Mouse (Mus musculus) megakaryocyte, adult 5-6 weeks (primary cell): ENCODE data around the gene Anapc4. TPM values are rescaled to one million over a fixed set of nuclear protein-coding genes. Genes with fewer than 3 reads are reported as not detected.
A peak's percentile ranks its signal among the peaks of the same experiment; 100 is the strongest.

Experiments used
- ATAC-seq: 2 replicates; pipeline ENCODE4 v1.8.0; 2016; ENCODE audit warnings: mild to moderate bottlenecking, inconsistent platforms; ENCODE audit not compliant: poor library complexity, severe bottlenecking
- total RNA-seq, 2 experiments: library from RNA; stranded (forward) in 1 of 2; stranded (reverse) in 1 of 2; fragments of 153-499, 151-499 nt in 1 of 2; fragments of 221-1000, 200-1000 nt in 1 of 2; gene quantifications; 2 replicates each; pipeline versions ENCODE4 v1.2.3 to v1.2.4; 2015 to 2017

Anapc4 gene
- 47.1 and 50.1 TPM in 2 replicates for total RNA-seq (2015)
- total RNA-seq (2017) = 60.6 and 77.7 TPM in 2 replicates

GRCm38 (mm10) chr5:52833761-52834274 is at the start of gene Anapc4:
Gene Anapc4 (plus strand): TSS chr5:52834012.
- ATAC-seq = peak; percentile 99

- ATAC-seq = peak; percentile 31; the same call in 1 of the 2 replicates
Measured at GRCm38 (mm10) chr5:52786556-52787322, 47.1 kb upstream of the Anapc4 start.

- peak; percentile 60 for ATAC-seq
Measured at GRCm38 (mm10) chr5:52793230-52793629, 40.6 kb upstream of the Anapc4 start.

- ATAC-seq = peak; percentile 53
Measured at GRCm38 (mm10) chr5:52794109-52794508, 39.7 kb upstream of the Anapc4 start.

GRCm38 (mm10) chr5:52799274-52799985 is 34.4 kb upstream of the Anapc4 start:
- ATAC-seq = no peak

DNA sequence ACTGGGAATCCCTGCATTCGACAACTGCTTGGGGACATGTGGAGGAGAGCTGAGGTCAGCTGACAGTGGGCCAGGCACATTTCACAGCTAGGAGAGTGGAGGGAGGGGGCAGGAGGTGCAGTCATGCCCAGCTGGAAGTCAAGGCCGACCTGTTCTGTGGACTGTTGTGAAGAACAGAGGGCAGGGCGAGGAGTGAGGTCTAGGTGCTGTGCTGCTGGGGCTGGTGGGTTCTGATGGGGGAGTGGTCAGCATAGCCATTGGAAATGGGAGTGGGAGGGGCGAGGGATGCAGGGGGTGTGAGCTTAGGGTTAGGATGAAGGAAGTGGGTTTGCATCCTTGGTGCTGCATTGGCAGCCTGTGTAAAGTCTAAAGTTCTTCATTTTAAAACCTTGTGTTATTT is 28.0 kb upstream of the Anapc4 start:
- ATAC-seq = no peak

- ATAC-seq = no peak
Measured at GRCm38 (mm10) chr5:52806349-52806748, 27.5 kb upstream of the Anapc4 start.

DNA sequence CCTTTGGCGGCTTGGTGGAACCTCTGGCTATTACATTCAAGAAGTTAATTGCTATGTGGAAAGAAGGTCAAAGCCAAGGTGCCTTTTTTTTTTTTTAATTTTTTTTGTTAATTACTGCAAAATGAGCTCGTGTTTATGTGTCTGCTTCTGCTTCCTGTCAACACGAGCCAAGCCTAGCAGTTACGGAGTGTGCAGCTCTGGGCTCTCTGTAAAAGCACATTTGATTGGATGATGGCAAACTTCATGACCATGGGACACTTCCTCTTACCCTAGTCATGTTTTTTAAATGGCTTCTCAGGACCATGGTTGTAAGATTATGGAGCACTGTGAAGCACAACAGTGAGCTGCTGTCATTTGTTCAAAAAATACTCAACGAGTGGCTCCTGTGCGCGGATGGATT is 26.8 kb upstream of the Anapc4 start:
- no peak for ATAC-seq

DNA sequence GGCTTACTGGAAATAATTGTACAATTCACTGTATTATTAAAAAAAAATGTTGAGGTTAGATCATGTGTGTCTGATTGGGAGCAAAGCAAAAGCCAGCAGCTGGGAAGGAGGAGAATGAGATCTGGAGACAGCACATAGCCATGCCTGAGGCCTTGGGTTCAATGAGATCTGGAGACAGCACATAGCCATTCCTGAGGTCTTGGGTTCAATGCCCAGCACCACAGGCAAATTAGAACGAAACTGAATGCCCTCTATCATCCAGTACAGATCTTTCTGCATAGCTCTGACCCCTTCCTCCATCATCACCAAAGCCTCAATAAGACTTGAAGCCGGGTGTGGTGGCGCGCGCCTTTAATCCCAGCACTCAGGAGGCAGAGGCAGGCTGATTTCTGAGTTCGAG is 23.4 kb upstream of the Anapc4 start:
- ATAC-seq = no peak

GRCm38 (mm10) chr5:52811056-52811455 is 22.8 kb upstream of the Anapc4 start:
- ATAC-seq = no peak

DNA sequence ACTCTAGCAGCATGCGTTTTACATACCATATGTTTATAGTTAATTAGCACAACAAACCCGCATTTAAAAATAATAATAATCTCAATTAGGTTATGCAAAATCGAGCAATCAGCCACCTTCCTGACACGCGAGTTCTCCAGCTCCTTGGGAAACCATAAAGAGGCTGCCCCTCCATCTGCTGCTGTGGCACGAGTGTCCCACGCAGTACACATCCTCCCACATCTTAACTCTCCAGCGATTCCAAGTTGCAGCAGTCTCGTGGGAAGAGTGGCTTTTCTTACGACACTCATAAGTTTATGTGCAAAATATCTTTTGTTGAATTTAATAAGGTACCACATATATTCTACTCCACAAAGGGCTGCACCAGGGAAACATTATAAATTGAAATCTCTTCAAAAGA is 21.4 kb upstream of the Anapc4 start:
- ATAC-seq = no peak

DNA sequence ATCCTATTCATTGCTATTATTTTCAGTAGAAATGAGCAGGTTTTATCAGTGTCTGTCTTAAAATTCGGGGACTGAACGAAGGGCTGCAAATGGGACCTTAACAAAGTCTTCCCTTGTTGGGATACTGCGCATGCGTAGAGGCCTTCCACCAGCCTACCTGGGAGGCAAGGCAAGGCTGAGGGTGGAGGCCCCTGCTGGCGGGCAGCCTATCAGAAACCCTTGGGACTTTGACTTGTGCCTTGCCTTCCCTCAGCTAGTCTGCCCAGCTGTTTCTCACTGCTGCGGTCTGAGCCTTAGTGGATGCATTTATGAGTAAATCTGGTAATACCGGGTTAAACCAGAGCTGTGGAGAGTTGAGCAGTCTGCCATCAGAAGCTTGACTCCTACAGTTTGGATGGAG is 20.5 kb upstream of the Anapc4 start:
- ATAC-seq = no peak

DNA sequence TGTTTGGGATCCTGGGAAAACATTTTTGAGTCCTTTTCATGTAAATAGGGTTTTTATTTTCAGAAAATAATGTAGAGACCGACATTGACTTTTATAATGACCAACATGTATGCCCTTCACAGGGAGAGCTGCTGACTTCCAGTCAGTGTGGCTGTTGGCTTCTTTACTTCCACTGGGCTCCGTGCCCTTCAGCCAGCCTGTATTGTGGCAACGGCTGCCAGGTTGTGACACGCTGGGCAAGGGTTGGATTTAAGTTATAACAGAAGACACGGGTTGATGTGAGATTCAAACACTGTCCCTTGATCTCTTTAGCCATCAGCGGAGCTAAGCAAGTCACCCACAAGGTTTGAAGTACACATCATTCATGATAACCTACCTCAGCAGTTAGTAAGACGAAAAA is 15.1 kb upstream of the Anapc4 start:
- no peak for ATAC-seq

DNA sequence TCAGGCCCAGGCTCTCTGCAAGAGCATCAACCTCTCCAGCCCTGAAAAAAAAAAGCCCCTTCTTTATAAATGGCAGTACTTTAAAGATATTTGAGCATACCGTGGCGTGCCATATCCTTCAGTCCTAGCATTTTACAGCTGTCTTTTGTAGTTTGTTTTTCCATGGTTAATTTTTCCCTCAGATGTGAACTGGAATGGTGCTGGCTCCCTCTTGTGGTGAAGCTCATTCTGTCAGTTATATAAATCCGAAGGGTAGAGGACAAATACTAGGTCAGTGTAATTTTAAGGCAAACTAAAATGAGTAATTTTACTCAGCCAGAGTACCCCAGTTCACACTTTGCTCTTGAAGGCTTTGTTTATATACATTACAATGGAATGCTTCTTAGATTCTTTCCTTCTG is 12.1 kb upstream of the Anapc4 start:
- ATAC-seq = no peak

- no peak for ATAC-seq
Measured at GRCm38 (mm10) chr5:52827923-52828322, 5.9 kb upstream of the Anapc4 start.

DNA sequence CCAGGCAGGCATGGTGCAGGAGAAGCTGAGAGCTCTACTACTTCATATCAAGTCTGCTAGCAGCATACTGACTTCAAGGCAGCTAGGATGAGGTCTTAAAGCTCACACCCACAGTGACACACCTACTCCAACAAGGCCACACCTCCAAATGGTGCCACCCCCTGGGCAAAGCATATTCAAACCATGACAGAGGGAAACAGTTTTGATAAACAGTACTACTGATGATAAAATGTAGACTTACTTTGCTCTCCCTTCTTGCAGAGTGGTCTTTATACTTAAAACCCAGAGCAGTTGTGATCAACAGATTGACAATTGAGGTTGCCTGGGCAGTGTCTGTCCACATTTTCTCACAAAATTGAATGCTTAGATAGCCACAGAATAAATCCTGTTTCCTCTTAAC is 807 bp upstream of the Anapc4 start:
- no peak for ATAC-seq

GRCm38 (mm10) chr5:52834386-52834785 is 574 bp downstream of the Anapc4 start:
- no peak for ATAC-seq

DNA sequence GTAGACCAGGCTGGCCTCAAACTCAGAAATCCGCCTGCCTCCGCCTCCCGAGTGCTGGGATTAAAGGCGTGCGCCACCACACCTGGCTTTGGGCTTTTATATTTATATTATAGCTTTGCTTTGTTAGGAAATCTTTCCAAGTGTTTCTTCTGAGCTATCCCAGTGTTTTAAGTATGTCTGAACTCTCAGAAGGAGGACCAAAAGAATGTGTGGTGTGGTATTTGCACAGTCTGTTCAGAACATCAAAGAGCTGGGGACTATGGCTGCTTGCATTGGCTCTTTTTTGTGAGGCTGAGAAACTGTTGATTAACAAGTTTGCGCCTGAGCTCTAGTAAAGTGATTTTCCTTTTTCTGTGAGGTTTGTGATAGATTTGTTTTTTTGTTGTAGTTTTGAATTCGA is 10.5 kb downstream of the Anapc4 start:
- no peak for ATAC-seq

DNA sequence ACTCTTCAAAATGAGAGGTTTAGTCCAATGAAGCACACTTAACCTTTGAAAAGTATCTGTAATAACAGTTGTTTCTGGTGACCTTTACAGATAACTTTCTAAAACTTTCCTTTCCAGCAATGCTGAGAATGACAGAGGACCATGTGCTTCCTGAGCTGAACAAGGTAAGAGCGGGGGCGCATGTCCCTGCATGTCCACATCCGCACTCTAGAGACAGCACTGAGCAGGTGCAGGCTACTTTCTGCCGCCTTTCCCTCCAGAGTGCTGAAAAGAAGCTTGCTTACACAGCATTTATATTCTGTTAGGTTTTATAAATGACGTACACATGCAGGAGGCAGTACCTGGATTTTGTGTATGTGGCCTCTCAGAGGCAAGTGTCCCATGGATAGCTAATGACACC is 21.9 kb downstream of the Anapc4 start:
- no peak for ATAC-seq

DNA sequence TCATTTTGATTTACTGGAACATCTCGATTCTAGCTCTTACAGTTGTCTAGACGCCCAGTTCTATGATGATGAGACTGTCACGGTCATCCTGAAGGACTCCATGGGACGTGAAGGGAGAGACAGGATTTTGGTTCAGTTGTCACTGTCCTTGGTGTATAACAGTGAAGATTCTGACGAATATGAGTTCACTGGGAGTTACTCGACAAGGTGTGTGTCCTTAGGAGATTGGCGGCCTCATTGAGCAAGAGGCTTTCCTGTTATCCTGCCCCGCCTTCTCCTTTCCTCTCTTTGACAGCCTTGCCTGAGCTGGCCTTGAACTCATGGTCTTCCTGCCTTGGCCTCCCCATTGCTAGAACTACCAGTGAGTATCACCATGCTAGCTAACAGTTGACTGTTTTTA is 30.6 kb downstream of the Anapc4 start:
- ATAC-seq = no peak

- no peak for ATAC-seq
Measured at GRCm38 (mm10) chr5:52865825-52866224, 32.0 kb downstream of the Anapc4 start.
